Mouse (Mus musculus) urinary bladder, postnatal 14 days (tissue): Measurements from ENCODE around the gene Psmb2.

ENCODE experiments used
- DNase-seq: peaks from one replicate; pipeline ENCODE4 v3.0.0; 2021; ENCODE audit warnings: low spot score

Gene Psmb2

GRCm38 (mm10) chr4:126732531-126733380 is 55.3 kb downstream of the Psmb2 start:
- DNase-seq: no peak

- DNase-seq: no peak
Observed at GRCm38 (mm10) chr4:126734001-126734603, 56.7 kb downstream of the Psmb2 start.

GRCm38 (mm10) chr4:126734700-126735381 is 57.4 kb downstream of the Psmb2 start:
- no peak for DNase-seq

- DNase-seq: no peak
Observed at GRCm38 (mm10) chr4:126735382-126736000, 58.1 kb downstream of the Psmb2 start.

GRCm38 (mm10) chr4:126736001-126736414 is 58.6 kb downstream of the Psmb2 start, which contains the start of gene Tfap2e:
Gene Tfap2e, minus strand, starts transcription at chr4:126736240.
- DNase-seq: peak; percentile 38

GRCm38 (mm10) chr4:126739966-126740676 is 62.7 kb downstream of the Psmb2 start:
- no peak for DNase-seq

- DNase-seq: peak; percentile 80
Observed at GRCm38 (mm10) chr4:126741448-126741847, 64.0 kb downstream of the Psmb2 start.

- DNase-seq: no peak
Observed at GRCm38 (mm10) chr4:126742976-126743375, 65.5 kb downstream of the Psmb2 start.

GRCm38 (mm10) chr4:126743713-126744112 is 66.3 kb downstream of the Psmb2 start:
- DNase-seq: no peak

- no peak for DNase-seq
Observed at GRCm38 (mm10) chr4:126744831-126745230, 67.4 kb downstream of the Psmb2 start.

GRCm38 (mm10) chr4:126745506-126746193 is 68.2 kb downstream of the Psmb2 start:
- peak; percentile 55 for DNase-seq

- DNase-seq: no peak
Observed at GRCm38 (mm10) chr4:126746194-126746840, 68.9 kb downstream of the Psmb2 start.

GRCm38 (mm10) chr4:126748381-126748780 is 71.0 kb downstream of the Psmb2 start:
- no peak for DNase-seq

GRCm38 (mm10) chr4:126749553-126749952 is 72.1 kb downstream of the Psmb2 start:
- DNase-seq: no peak

- peak; percentile 54 for DNase-seq
Observed at GRCm38 (mm10) chr4:126750046-126750683, 72.7 kb downstream of the Psmb2 start.

GRCm38 (mm10) chr4:126750863-126751555 is 73.6 kb downstream of the Psmb2 start:
- no peak for DNase-seq

- no peak for DNase-seq
Observed at GRCm38 (mm10) chr4:126751556-126752023, 74.2 kb downstream of the Psmb2 start.

GRCm38 (mm10) chr4:126752024-126752607 is 74.7 kb downstream of the Psmb2 start:
- DNase-seq: no peak

GRCm38 (mm10) chr4:126752608-126753141 is 75.2 kb downstream of the Psmb2 start:
- DNase-seq: no peak
